Mouse (Mus musculus) heart, postnatal 0 days (tissue): ENCODE data around the gene Zfp664. TPM values are rescaled to one million over a fixed set of nuclear protein-coding genes. Genes with fewer than 3 reads are reported as not detected.

Experiments
- ATAC-seq: fragments of 200-750 bp; cut with Nextera tagmentation; 2 replicates; pipeline ENCODE4 v1.8.0; 2017; ENCODE audit warnings: low read depth, moderate number of reproducible peaks, moderate library complexity; ENCODE audit not compliant: insufficient read depth
- DNase-seq: peaks from one replicate; pipeline ENCODE4 v3.0.0-alpha.2; 2016; ENCODE audit warnings: low spot score
- H3K27ac ChIP-seq: fragments of 300-500 bp; sonication (generic); 2 replicates; pipeline ENCODE4 v1.5.1; 2014; ENCODE audit warnings: low read depth, mild to moderate bottlenecking
- H3K27me3 ChIP-seq: fragments of 300-500 bp; sonication (generic); 2 replicates; pipeline ENCODE4 v1.6.1; 2014; ENCODE audit warnings: low read length, mixed read lengths; ENCODE audit not compliant: control insufficient read depth, insufficient read depth
- H3K36me3 ChIP-seq: fragments of 300-500 bp; sonication (generic); replicated peaks from 2 replicates; pipeline ENCODE4 v1.6.1; 2014; ENCODE audit warnings: low read length, mixed read lengths; ENCODE audit not compliant: control insufficient read depth, insufficient read depth
- H3K4me1 ChIP-seq: fragments of 300-500 bp; sonication (generic); 2 replicates; pipeline ENCODE4 v1.6.1; 2014; ENCODE audit warnings: antibody characterized with exemption; ENCODE audit not compliant: control insufficient read depth, insufficient read depth
- H3K4me2 ChIP-seq: fragments of 300-500 bp; sonication (generic); 2 replicates; pipeline ENCODE4 v1.6.1; 2014; ENCODE audit warnings: low read depth, mild to moderate bottlenecking, low read length, moderate library complexity
- H3K4me3 ChIP-seq: fragments of 300-500 bp; sonication (generic); 2 replicates; pipeline ENCODE4 v1.5.1; 2014; ENCODE audit warnings: low read depth, low read length
- H3K9ac ChIP-seq: fragments of 300-500 bp; sonication (generic); replicated peaks from 2 replicates; pipeline ENCODE4 v1.6.1; 2014; ENCODE audit warnings: low read depth, low read length, mixed read lengths
- H3K9me3 ChIP-seq: fragments of 300-500 bp; sonication (generic); replicated peaks from 2 replicates; pipeline ENCODE4 v1.6.1; 2016; ENCODE audit warnings: low read length; ENCODE audit not compliant: control insufficient read depth
- CTCF ChIP-seq: IDR thresholded peaks from 2 replicates; pipeline ENCODE4 v1.5.1; 2016; ENCODE audit warnings: antibody characterized with exemption, control low read depth, low read depth
- EP300 ChIP-seq: IDR thresholded peaks from 2 replicates; pipeline ENCODE4 v1.6.1; 2016; ENCODE audit warnings: antibody characterized with exemption, low read depth
- WGBS: fragments of 180-500 bp; shearing (Covaris S2); extraction: QIAGEN DNeasy Blood & Tissue Kit; methylation state at CpG from one replicate; pipeline ENCODE4 v1.1.7; 2014; 5-methylcytosine and 5-hydroxymethylcytosine counted together
- polyA plus RNA-seq: library from polyadenylated mRNA; unstranded; fragments of >200 nt; fragmentation: Nextera tagmentation; extraction: Ambion mirVana; gene quantifications from 2 replicates; pipeline ENCODE4 v1.2.1, GENCODE M21; 2015
- total RNA-seq: library from RNA; depleted of rRNA; stranded (reverse); fragments of >200 nt; gene quantifications from 2 replicates; pipeline ENCODE4 v1.2.3, GENCODE M21; 2014; ENCODE audit warnings: low replicate concordance

The Zfp664 gene
- total and polyA plus RNA-seq, 2 experiments from 2014 or later = 15.5 to 37.5 TPM

- Histone ChIP-seq H3K27ac (no peak overlapping the region), H3K4me1 (no peaks in the 10 kb centered on the region), H3K4me3 (no peak overlapping the region), H3K4me2 (no peak overlapping the region), H3K9ac (no peak overlapping the region), H3K27me3 (peaks cover 77% of the 10 kb centered on the region), H3K9me3 (no peaks in the 10 kb centered on the region), H3K36me3 (no peaks in the 10 kb centered on the region)
- 85% methylated on average over 15 of the region's 15 CpGs for WGBS
- no peak for TF ChIP-seq EP300
- TF ChIP-seq CTCF = no peak
- DNase-seq = no peak
- no peak for ATAC-seq
Measured at GRCm38 (mm10) chr5:124835218-124835617, 27.3 kb upstream of the Zfp664 start.

GRCm38 (mm10) chr5:124836075-124836474 lies 26.4 kb upstream of the Zfp664 start:
- H3K4me3 ChIP-seq = no peak overlapping the region
- no peak for TF ChIP-seq EP300
- no peak for TF ChIP-seq CTCF
- no peaks in the 10 kb centered on the region for H3K9me3 ChIP-seq
- ATAC-seq (no peak), DNase-seq (no peak)
- no peaks in the 10 kb centered on the region for H3K36me3 ChIP-seq
- no peaks in the 10 kb centered on the region for H3K4me1 ChIP-seq
- H3K27me3 ChIP-seq = peaks cover 78% of the 10 kb centered on the region
- H3K4me2 ChIP-seq = no peak overlapping the region
- WGBS = 83% methylated on average over 10 of the region's 10 CpGs
- no peak overlapping the region for H3K9ac ChIP-seq
- no peak overlapping the region for H3K27ac ChIP-seq

GRCm38 (mm10) chr5:124836621-124837020 lies 25.9 kb upstream of the Zfp664 start:
- peaks cover 81% of the 10 kb centered on the region for H3K27me3 ChIP-seq
- no peaks in the 10 kb centered on the region for H3K9me3 ChIP-seq
- H3K27ac ChIP-seq = no peak overlapping the region
- no peak overlapping the region for H3K4me3 ChIP-seq
- no peaks in the 10 kb centered on the region for H3K36me3 ChIP-seq
- H3K4me2 ChIP-seq = no peak overlapping the region
- no peaks in the 10 kb centered on the region for H3K4me1 ChIP-seq
- TF ChIP-seq EP300 (no peak), CTCF (no peak)
- DNase-seq (no peak), ATAC-seq (no peak)
- WGBS = 65% methylated on average over 4 of the region's 4 CpGs
- H3K9ac ChIP-seq = no peak overlapping the region

- H3K4me3 ChIP-seq = no peak overlapping the region
- 28% methylated on average over 7 of the region's 7 CpGs for WGBS
- peaks cover 10% of the 10 kb centered on the region; the same call in 1 of the 2 replicates for H3K4me1 ChIP-seq
- no peak overlapping the region for H3K9ac ChIP-seq
- H3K36me3 ChIP-seq = no peaks in the 10 kb centered on the region
- H3K4me2 ChIP-seq = peak overlapping the region; percentile 16; the same call in 1 of the 2 replicates
- peaks cover 79% of the 10 kb centered on the region for H3K27me3 ChIP-seq
- H3K9me3 ChIP-seq = no peaks in the 10 kb centered on the region
- TF ChIP-seq CTCF (no peak), EP300 (no peak)
- H3K27ac ChIP-seq = no peak overlapping the region
- DNase-seq = peak; percentile 60
- peak; percentile 83 for ATAC-seq
Measured at GRCm38 (mm10) chr5:124840202-124840601, 22.3 kb upstream of the Zfp664 start.

- ATAC-seq (no peak), DNase-seq (no peak)
- Histone ChIP-seq H3K4me2 (peak overlapping the region; percentile 16; the same call in 1 of the 2 replicates), H3K9ac (no peak overlapping the region), H3K9me3 (no peaks in the 10 kb centered on the region), H3K4me1 (peaks cover 13% of the 10 kb centered on the region; the same call in 1 of the 2 replicates), H3K27ac (no peak overlapping the region), H3K27me3 (peaks cover 74% of the 10 kb centered on the region), H3K4me3 (no peak overlapping the region), H3K36me3 (no peaks in the 10 kb centered on the region)
- WGBS = 50% methylated on average over 2 of the region's 2 CpGs
- TF ChIP-seq CTCF = no peak
- TF ChIP-seq EP300 = no peak
Measured at GRCm38 (mm10) chr5:124840669-124841068, 21.8 kb upstream of the Zfp664 start.

GRCm38 (mm10) chr5:124843386-124843785 lies 19.1 kb upstream of the Zfp664 start:
- ATAC-seq = no peak
- Histone ChIP-seq H3K9ac (no peak overlapping the region), H3K36me3 (no peaks in the 10 kb centered on the region), H3K27ac (no peak overlapping the region), H3K9me3 (no peaks in the 10 kb centered on the region), H3K4me2 (no peak overlapping the region), H3K4me3 (no peak overlapping the region), H3K27me3 (peaks cover 71% of the 10 kb centered on the region), H3K4me1 (peaks cover 13% of the 10 kb centered on the region; the same call in 1 of the 2 replicates)
- 49% methylated on average over 8 of the region's 8 CpGs for WGBS
- no peak for DNase-seq
- TF ChIP-seq EP300 = no peak
- no peak for TF ChIP-seq CTCF
